Mouse (Mus musculus): ENCODE results near the gene Bahcc1. TPM values are rescaled to one million over a fixed set of nuclear protein-coding genes. Genes with fewer than 3 reads are reported as not detected.

Gene Bahcc1
- total RNA-seq, 2 experiments from 2014 or later = 15.3 to 20.9 TPM

DNA sequence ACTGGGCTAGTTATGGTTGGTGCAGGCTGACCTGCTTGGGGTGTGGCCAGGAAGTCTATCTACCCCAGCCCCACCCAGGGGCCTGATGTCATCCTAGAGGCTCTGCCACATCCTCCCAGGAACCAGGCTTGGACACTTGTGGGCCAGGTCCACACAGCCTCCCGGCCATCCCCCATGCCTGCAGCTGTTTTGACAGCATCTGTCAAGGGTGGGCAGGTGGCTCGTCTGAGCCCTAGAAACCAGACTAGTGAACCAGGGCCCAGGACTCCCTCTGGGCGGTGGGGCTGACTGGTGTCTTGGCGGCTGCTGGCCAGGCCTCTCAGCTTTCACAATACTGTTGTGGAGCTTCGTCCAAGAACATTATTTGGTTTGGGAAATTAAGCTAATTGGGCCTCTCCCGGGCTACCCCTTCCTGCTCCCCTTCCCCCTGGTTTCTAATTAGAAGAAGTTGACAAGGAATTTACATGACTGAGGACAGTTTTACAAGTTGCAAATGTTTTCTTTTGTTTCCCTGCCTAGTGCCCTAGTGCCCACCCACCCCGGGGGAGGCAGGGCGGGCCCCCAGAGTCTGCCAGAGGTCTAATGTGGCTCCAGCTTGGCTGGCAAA is 36.9 kb downstream of the Bahcc1 start:
- DNase-seq (ENCODE audit: low spot score in 2 of 2) = no peak
- intact Hi-C loops (cut with DNase I) = no loop called here

DNA sequence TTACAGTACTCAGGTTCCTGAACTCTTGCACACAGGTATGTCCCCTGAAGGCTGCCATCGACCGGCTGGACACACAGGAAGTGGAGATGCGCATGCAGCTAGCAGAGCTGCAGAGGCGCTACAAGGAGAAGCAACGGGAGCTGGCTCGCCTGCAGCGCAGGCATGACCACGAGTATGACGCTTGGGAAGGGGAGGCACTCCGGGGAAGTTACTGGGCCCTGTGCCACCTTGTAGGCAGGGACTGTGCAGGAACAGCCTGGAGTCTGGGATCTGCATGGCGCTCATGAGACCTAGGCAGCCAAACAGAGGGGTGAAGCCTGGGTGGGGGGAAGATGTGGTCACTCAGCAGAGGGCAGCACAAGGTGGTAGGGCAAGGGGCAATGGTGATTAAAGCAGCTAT is 46.6 kb downstream of the Bahcc1 start:
- DNase-seq (ENCODE audit: low spot score in 2 of 2) = peak; percentile 45 to 67
- intact Hi-C loops (cut with DNase I) = no loop called here

DNA sequence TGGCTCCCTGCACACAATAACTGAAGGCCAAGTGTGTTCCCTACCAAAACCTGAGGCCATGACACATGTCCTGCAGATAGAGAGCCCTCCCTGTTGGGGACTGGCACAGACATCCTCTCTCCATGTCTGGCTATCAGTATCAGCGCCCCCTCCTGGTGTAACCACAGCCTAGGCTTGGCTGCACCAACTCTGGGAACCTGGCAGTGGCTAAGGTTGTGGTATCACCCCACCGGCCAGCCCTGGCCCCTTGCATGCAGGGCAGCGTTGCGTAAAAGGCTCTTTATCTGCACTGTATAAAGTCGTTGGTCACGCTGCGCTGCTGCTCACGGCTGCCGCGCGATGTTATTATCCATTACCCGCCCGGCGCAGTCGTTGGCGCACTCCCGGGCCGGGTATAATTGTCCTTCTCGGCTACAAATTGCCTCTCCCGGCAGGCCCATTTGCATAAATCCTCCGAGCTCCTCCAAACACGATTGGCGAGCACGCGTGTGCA is 47.6 kb downstream of the Bahcc1 start:
- intact Hi-C loops (cut with DNase I) = no loop called here
- DNase-seq (ENCODE audit: low spot score in 2 of 2) = no peak

DNA sequence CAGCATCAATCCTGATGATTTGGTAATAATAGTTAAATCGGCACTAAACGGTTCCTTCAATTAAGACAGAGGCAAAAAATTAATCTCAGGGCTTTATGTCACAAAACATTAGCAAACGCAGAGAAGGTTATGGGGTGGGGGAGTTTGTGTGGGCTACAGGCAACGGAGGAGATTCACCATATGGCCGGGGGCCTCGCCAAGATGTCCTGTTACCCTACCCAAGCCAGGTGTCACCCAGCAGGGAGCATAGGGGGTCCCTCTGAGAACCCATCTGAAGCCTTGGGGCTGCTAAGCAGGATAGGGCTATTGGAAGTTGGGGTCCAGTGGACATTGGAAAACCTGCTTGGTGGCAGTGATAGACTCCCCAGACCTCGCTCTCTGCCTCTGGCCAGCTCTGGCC is 48.0 kb downstream of the Bahcc1 start:
- intact Hi-C loops (cut with DNase I) = no loop called here
- DNase-seq (ENCODE audit: low spot score in 2 of 2) = no peak

DNA sequence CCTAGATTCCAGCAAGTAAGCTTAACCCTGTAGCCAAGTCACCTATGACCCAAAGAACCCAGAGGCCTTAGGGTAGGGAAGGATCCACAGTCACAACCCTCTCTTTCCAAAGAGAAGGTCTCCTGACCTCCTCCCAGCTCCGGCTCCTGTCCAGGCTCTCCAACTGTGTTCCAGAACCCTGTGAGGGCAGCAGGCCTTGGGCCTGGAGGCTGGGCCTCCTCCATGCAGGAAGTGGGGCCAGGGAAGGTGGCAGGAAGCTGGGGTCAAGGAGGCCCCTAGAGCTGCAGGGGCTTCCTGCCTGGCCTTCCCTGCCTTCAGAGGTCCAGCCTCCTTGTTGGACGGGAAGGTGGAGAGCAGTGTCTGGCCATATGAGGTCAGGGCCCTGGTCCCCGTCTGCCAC is 48.5 kb downstream of the Bahcc1 start:
- DNase-seq (ENCODE audit: low spot score in 2 of 2) = no peak
- intact Hi-C loops (cut with DNase I) = no loop called here

DNA sequence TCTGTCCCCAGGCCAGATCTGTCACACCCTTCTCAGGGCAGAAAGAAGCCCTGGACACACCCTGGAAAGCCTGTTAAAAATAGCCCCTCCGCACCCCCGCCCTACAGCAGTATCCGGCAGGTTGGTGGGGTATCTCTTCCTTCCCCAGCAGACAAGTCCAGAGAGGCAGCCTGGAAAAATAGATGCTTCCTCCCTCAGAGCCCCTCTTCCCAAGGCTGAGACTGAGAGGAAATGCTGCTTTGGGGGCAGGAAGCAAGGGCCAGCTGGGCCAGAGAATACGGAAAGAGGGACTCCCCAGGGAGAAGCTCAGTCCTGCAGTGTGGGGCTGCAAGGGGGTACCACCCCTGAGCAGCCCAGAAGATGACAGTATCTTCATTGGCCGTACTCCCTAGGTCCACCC is 50.8 kb downstream of the Bahcc1 start:
- intact Hi-C loops (cut with DNase I) = no loop called here
- DNase-seq (ENCODE audit: low spot score in 2 of 2) = no peak

DNA sequence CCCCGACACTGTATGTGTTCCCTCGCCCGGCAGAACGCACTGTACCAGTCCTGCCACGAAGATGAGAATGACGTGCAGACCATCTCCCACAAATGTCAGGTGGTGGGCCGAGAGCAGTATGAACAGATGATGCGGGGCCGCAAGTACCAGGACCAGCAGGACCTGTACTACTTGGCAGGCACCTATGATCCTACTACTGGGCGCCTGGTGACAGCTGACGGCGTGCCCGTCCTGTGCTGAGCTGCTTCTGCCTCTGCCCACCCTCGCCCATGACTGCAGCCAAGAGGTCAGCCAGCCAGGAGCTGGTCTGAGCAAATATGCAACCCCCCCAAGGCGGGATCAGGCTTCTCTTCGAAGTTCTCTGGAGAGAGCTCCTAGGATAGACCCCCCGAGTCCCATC is 56.9 kb downstream of the Bahcc1 start:
- no peak for DNase-seq (ENCODE audit: low spot score in 2 of 2)
- intact Hi-C loops (cut with DNase I) = no loop called here

DNA sequence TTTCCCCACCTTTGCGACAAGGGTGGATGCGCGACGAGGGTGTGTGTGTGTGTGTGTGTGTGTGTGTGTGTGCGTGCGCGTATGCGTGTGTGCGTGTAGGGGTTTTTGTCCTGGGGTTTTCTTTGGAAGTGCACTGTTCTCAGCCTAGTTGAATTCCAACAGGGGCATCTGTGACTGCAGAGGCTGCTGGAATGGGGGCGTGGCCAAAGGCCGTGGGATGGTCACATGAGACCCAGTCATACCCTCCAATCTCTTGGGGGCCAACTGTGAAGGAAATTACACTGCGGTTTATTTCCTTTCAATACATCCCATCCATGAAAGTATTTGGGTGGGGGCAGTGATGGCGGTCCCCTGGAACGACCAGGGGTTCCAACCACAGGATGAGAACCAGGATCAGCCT is 57.5 kb downstream of the Bahcc1 start:
- no peak for DNase-seq (ENCODE audit: low spot score in 2 of 2)
- intact Hi-C loops (cut with DNase I) = no loop called here

DNA sequence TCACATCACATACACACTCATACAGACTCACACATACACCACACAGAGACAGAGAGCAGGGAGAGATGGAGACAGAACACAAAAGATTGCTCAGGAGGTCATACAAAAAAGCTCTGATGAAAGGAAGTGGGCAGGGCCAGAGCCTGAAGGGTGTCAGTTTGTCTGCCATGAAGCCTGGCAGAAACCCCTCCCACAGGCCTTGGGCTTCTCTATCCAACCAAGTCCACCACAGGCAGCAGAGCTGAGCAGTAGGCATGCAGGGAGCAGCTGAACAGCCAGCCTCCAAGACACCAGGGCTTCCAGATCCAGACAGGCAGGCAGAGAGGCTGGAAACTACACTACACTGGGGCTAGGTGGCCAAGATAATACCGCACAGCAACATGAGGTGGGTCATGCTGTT is 61.0 kb downstream of the Bahcc1 start:
- no peak for DNase-seq (ENCODE audit: low spot score in 2 of 2)
- intact Hi-C loops (cut with DNase I) = no loop called here

DNA sequence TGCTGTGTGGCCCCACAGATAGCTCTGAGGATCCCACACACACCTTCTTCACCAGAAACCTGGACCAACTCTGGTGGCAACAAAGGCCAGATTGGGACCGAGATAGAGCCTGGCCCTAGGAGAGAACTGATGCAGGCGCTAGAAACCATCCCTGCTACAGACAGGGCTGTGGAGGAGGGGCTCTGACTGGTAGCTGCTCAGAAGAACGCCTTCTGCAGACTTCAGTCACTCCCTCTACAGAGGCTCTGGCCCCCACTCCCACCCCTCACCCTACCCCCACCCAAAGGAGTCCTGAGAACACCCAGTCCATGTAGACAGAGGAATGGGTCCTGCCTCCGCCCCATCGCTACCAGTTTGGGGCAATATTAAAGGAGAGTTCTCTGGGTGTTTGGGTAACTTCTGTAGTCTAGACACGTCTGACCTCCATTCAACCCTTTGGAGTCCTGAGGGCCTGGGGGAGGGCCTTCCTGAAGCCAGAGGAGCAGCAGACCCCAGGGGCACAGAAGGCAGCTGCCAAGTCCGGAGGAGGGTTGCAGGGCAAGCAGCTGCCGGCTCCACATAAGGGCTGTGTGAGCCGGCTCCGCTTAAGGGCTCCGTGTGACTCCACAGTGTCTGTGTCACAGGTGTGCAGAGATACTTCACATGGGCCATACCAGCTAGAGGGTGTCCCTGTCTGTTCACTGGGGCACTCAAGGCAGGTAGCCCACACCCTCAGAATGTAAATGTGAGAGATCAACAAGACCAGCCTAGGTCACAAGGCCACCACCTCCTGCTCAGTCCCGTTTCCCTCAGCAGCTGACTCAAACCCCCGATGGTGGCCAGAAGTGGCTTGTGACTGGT is 63.8 kb downstream of the Bahcc1 start:
- intact Hi-C loops (cut with DNase I) = no loop called here
- DNase-seq (ENCODE audit: low spot score in 2 of 2) = no peak

DNA sequence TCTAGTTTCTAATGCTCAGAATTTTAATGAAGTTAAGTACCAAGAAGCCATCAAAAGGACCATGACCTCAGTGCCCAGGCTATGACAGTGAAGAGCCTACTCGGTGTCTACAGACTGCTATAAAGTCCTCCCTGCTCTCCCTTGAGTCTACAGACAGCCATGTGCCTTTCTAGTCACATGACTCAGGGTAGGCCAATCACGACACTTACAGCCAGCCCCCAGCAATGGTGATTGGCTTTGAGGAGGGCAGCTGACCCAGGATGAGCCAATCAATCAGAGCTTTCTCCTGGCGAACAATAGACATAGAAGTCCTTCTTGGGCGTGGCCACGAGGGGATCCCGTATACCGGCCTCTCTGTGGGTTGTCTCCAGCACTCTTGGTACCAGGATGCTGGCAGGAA is 65.0 kb downstream of the Bahcc1 start:
- no peak for DNase-seq (ENCODE audit: low spot score in 2 of 2)
- intact Hi-C loops (cut with DNase I) = no loop called here

DNA sequence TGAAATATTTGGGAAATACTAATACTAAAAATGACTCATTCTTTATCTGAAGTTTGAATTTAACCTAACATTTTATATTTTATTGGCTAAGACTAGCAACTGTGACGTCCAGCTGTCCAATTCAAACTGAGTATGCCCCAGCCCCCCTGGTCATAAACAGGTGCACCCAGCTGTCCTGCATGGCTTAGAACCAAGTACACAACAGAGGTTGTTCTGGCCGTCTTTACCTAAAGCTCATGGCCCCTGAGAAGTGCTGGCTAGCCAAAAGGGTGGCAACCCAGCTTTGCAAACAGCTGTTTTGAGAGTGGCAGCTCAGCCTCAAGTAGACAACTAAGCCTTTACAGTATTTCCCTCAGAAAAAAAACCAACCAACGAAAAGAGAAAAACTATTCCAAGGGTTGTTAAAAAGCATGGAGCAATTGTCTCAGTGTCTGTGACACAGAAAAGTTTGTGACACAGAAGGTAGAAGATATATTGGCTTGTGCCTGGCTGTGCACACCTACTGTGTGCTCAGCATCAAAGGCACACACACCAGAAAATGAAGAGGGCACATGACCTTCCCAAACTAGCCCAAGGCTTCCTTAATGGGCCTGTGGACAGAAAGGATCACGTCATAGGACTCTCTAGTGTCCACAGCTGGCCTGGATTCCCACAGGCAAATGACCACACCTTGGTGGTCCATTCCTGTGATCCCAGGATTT is 65.8 kb downstream of the Bahcc1 start:
- no peak for DNase-seq (ENCODE audit: low spot score in 2 of 2)
- intact Hi-C loops (cut with DNase I) = no loop called here

DNA sequence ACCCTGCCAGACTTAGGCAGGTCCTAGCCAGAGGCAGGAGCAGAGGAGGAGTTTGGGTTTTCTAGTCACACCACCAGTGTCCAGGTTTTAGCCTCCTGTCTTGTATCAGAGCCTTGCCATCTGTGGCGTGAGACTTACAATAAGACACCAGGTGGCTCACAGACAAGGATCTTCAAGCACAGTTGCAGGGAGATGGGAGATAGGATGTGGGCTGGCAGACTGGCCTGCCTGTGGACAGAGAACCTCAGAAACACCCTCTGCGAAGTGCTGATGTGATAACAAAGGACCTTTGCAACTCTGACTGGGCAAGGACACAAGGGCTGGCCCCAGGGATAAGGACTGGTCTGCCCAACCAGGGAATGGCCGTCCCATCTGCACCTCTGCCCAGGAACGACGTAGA is 66.7 kb downstream of the Bahcc1 start:
- intact Hi-C loops (cut with DNase I) = no loop called here
- DNase-seq (ENCODE audit: low spot score in 2 of 2) = no peak

DNA sequence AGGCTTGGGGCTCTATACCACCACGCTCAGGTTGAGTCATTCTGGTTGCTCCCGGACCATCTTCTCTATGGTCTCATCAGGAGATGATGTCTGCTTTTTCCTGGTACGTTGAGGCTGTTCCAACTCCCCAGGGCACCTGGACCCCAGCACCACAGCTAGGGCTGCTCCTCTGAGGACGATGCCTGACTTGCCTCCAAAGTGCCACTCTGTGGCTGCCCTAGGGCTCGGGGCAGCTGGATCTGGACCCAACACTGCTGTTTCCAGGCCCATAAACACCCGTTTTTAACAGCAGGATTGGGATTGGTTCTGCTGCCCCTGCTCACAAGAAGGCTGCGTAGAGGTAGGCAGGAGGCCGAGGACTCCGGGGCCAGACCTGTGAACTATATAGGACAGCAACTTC is 70.4 kb downstream of the Bahcc1 start:
- intact Hi-C loops (cut with DNase I) = no loop called here
- no peak for DNase-seq (ENCODE audit: low spot score in 2 of 2)

DNA sequence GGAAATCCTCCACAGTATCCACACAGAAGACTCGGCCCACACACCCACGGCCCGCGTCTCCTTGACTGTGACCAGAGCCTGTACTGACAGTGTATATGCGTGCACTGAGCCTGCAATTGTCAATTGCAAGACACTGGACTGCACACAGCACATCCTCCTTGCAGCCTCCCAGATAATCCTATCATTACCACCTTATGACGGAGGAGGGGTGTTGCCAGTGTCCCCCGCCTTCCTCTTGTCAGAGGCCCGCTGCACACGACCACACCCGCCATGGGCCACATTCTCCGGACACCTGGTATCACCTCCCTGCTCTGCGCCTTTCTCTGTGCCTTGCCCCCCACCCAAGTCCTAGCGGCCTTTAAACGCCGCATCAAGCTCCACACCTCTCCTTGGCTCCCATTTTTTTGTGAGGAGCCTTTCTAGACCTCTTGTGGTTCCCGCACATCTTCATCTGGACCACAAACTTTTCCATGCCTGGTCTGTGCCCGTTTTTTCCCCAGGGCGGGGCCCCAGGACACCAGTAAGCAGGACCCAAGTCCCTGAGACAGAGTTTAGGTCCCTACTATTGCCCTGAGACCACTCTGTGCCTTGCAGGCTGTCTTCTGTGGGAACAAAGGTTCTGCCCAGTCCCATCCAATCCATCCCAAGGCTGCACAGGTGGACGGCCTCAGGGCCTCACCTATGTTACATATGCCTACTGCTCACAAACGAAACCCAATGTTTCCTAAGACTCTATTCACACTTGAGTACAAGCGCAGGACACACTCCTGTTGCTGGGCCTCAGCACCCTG is 71.0 kb downstream of the Bahcc1 start:
- no peak for DNase-seq (ENCODE audit: low spot score in 2 of 2)
- intact Hi-C loops (cut with DNase I) = loop anchor here (2.0 kb wide), 1 partner anchor 41 kb away; no protein-coding TSS in a partner anchor

DNA sequence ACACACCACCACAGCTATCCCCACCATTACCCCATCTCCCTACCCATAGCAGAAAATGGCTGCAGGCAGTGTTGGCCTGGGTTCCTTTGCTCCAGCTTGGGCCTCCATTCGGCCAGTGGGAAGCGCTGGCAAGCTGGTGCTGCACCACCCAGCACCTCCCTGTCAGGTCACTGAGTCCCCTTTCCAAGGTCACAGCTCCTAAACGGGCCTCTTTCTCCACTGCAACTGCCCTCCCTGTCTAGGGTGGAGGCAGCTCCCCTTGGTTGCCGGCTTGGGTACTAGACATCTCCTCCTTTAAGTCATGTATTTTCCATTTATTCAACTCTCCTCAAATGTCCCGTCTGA is 71.6 kb downstream of the Bahcc1 start:
- intact Hi-C loops (cut with DNase I) = loop anchor here (2.0 kb wide), 1 partner anchor 42 kb away; no protein-coding TSS in a partner anchor
- no peak for DNase-seq (ENCODE audit: low spot score in 2 of 2)

DNA sequence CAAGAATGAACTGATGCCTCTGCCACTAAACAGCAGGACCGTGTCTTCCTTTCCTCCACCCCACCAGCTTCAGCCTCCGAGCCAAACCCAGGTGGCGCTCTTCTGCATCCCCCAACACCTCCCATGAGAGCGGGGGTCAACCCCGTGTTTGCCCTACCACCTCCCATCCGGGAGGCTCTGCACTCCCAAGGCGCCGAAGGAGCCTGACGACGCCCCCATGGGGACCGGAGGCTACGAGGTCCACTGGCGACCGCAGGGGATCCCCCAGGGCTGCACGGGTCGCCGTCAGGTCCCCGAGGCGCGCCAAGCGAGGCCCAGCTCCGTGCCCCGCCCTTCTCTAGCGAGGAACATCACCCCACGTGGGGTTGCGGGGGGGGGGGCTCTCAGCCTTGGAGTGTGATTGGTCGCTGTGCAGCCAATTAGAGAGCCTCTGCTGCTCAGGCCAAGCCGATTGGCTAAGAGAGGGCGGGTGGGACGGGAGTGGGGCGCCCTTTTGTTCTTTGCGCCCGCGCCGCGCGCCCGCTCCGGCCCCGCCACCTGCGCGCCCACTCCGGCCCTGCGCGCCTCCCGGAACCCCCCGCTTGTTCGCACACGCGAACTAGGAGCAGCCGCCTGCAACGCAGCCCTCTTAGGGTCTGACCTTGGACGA is 72.3 kb downstream of the Bahcc1 start:
- DNase-seq (ENCODE audit: low spot score in 2 of 2) = peak; percentile 79 to 83
- intact Hi-C loops (cut with DNase I) = loop anchor here (2.0 kb wide), 1 partner anchor 42 kb away; no protein-coding TSS in a partner anchor

DNA sequence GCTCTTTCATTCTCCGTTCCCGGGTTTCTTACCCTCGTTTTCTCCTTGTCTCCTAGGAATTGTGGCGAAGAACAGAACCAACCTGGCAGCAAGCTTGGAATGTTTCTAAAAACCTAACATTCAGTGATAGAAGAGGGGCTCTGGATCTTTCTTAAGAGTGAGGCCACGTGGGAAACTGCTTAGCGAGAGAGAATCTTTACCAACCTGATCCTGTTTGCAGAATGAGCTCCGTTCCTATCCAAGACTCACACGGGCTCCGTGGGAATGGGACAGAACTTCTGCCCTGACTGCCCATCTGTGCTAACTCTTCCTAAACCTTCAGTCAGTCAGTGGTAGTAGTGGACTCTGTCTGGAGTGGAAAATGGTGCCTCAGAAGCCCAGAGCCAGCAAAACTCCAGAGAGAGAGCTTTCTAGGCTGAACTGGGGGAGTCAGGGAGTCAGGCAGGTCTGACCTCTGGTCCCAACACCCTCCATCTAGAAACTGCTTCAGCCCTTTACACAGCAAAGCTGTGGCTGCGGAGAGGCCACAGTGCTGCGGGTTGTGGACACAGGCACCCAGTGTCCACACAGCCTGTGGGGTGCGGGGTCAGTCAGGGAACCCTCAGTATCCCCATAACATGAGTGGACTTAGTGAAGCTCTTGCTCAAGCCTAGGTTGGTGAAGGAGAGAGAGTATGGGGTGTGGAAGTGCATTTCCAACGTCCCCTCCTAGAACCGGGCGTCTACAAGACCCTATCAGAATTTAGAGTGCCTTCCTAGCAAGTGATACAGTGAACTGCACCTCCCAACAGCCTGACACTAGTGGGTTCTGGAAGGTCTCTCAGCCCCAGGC is 73.0 kb downstream of the Bahcc1 start:
- intact Hi-C loops (cut with DNase I) = loop anchor here (2.0 kb wide), 3 partner anchors 43 to 195 kb away; no protein-coding TSS in a partner anchor

More for the DNA sequence above, 73.0 kb downstream of the Bahcc1 start:
- no peak for DNase-seq (ENCODE audit: low spot score in 2 of 2)
